Mouse (Mus musculus): ENCODE results near the gene Foxi3.

GRCm38 (mm10) chr6:70996123-70996723 is 39.9 kb downstream of the Foxi3 start:
- no peak for TF ChIP-seq POLR2A (IDR thresholded peaks at IDR 0.05; ENCODE audit: insufficient read depth, low read depth, low read length)
- TF ChIP-seq CTCF (IDR thresholded peaks at IDR 0.05; ENCODE audit: insufficient read depth, low read depth, low read length) = no peak

Data from olfactory bulb, adult 2 months (tissue).